Mouse (Mus musculus): Measurements from ENCODE around the gene Slc25a53.
"Not testable (repeated sequence)": the region's sequence is repeated elsewhere in the genome, so short reads cannot be mapped to it uniquely, and the experiment has no call there.

Gene Slc25a53

DNA sequence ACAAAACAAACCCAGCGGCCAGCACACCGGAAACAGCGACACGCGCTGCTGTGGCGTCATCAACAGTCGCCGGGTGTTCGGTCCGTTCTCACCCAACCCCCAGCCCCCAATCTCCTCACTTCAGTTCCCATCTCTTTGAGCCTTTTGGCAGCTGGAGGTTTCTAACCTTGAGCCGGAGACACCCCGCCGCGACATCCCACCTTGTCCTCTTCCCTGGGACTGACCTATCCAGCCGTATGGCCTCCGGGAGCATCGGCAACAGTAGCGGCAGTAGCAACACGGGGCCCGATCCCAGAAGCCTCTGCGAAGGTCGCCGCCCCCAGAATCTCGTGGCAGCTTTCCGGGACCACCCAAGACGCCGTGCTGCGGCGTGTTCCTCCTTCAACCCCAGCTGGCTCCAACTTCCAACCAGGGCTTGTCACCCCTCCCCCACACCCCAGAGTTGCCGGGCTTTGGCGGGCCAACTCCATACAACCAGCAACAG lies at the start of gene Slc25a53:
Gene Slc25a53 (minus strand): TSS at position 303 of the 484 bp plus-strand sequence.
- DNase-seq (ENCODE audit: low spot score) = peak; percentile 84

DNA sequence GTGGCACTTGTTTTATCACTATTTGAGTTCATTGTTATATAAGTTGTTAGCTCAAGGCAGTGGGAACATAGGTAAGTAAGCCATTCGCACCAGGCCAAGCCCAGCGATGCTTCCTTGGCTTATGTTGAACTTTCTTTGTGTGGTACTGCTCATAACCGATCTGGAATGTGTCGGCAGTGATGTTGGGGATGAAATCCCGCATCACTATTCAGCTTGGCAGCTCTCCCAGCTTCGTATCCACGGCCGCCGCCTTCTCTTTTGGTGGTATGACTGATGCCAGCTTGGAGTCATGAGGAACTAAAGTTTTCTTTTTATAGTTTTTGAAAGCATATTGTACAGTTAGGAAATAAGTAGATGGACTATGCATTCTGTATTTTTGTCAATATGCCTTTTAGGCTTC lies 25.1 kb upstream of the Slc25a53 start:
- no peak for DNase-seq (ENCODE audit: low spot score)

DNA sequence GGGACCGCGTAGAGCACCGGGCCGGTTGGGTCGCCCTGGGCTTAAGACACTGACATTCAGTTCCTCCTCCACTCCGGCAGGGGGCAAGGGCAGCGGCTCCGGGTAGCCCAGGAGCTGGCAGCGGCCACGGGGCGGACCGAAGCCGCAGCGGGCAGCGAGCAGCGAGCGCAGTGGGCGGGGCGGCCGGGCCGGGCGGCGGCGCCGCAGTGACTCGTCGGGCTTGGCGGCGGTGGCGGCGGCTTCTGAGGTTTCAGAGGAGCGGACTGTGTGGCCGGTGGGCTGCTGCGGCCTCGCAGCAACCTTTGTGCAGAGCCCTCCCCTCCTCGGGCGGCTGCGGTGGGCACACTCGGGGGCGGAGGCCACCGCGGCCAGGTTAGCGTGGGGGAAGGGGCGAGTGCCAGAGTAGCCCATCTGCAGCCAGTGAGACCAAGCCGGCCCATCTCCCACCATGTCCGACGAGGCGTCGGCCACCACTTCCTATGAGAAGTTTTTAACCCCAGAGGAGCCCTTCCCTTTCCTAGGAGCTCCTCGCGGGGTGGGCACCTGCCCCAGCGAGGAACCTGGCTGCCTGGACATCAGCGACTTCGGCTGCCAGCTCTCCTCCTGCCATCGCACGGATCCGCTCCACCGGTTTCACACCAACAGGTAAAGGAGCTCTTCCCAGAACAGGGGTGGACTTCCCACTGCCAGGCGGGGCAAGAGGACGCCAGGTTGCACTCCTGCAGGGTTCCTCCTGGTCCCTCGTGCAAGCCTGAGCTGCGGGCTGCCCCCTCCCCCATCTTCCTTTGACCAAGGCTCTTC lies 11.5 kb upstream of the Slc25a53 start, which contains the start of gene Fam199x:
Gene Fam199x (plus strand): TSS at position 170 of the 801 bp plus-strand sequence.
- DNase-seq (ENCODE audit: low spot score) = peak; percentile 54

DNA sequence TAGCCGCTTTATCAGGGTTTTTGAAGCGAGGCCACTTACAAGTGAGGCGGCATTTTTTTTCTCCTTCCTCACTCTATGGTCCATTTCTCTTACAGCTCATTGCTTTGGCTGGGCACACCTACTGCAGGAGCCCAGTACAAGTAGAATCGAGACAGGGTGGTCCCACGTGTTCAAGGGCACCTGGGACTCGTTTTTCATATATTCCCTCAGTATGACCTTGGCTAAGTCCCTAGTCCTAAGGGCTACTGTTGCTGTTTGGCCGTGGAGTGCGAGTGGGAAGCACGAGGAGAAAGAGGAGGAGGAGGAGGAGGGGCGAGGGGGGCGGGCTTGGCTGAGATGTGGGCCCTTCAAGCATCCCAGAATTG lies 10.9 kb upstream of the Slc25a53 start:
- no peak for DNase-seq (ENCODE audit: low spot score)

DNA sequence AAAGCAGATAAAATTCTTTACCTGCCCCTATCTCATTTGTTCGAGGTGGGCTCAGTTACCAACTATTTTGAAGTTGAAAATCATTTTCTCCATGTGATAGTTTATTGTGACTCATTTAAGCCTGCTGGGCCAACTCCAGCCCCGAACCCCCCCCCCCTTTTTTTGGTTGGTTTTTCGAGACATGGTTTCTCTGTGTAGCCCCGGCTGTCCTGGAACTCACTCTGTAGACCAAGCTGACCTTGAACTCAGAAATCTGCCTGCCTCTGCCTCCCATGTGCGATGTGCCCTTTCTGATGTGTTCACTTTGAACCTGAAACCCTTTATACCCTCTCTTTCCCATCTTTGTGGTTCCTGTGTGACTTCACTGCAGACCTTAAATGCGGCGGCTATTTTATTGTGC lies 400 bp upstream of the Slc25a53 start:
- DNase-seq (ENCODE audit: low spot score) = no peak

DNA sequence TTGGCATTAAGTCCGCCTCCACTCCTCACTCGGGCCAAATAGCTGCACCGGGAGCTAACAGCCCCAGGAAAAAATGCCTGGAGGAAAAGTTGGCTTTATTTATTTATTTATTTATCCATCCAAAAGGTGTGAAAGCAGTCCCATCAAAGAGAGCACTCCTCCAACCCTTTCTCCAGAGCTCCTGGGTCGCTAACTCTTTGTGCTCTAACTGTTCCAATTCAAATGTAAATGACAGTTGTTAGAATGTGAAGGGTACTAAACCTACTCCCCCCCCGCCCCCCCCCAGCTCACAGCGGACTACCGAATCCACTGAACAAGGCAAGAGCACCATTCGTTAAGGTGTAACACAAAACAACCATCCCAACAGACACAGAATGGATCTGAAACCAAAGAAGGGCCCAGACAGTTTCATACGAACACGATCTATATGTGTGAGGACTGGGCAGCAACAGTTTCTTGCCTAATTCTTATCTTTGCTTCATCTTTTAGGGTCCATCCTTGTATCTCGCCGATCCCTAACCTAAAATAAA lies 567 bp downstream of the Slc25a53 start:
- DNase-seq (ENCODE audit: low spot score) = no peak

DNA sequence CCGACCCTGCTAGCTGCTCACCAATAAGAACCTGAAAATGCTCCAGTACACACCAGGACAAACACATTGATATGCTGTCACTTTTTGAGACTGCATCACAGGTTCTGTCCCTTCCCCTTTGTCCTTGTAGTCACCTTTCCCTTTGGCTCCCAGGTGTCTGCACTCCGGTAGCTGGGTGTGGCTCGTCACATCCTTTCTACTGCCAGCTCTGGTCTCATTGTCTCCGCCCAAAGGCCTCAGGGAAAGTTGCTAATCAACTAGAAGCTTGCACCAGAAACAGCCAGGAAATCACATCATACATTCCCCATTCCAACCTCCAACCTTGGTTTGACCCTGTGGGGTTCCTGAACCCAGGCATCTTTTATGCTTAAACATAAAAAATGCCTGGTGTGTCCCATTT lies 3.8 kb downstream of the Slc25a53 start:
- no peak for DNase-seq (ENCODE audit: low spot score)

DNA sequence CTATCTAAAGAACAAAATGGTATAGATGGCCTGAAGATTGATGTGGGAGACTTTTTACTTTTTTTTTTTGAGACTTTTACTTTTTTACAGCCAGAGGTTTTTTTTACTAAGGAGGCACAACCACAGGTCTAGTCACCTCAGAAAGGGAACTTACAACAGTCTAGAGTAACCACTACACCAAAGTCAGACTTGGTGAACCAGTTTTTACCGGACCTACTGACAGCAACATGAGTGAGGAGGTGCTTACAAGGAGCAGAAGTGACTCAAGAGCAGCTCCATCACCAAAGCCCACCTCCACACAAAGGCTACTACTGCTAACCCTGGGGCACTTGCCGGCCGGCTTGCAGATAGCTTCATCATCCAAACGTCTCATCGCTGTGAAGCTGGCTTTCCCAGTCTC lies 6.4 kb downstream of the Slc25a53 start:
- no peak for DNase-seq (ENCODE audit: low spot score)

DNA sequence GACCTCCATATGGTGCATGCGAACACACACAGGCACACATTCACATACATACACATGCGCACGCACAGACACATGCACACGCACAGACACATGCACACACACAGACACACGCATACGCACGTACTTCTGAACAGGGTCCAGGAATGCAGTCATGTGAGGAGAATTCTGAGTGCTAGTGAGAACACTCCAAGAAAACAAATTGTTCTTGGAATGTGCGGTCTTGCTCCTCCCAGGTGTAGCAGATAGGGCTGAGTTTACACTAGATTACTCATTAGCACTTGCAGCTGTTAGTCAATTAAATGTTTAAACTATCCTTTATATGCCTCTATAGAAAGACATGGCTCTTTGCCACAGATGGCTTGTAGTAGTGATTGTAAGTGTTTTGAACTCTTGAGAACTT lies 7.2 kb downstream of the Slc25a53 start:
- no peak for DNase-seq (ENCODE audit: low spot score)

DNA sequence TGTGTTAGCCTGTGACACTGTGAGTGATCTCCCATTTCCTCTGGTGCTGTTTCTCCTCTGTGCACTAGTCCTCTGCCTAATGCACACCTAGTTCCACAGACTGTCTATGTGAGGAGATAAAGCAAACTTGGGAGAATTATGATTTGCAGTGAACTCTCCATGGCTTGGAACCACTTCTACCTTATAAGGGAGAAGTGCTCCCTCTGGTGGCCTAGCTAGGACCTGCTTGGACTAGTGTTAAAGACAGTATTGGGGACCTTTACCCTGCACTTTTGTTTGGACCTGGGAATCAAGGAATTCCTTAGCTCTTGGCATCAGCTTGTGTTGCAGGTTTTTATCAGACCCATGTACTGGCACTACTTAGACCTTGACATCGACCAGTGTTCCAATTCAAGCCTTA lies 18.8 kb downstream of the Slc25a53 start:
- DNase-seq (ENCODE audit: low spot score) = peak; percentile 35

DNA sequence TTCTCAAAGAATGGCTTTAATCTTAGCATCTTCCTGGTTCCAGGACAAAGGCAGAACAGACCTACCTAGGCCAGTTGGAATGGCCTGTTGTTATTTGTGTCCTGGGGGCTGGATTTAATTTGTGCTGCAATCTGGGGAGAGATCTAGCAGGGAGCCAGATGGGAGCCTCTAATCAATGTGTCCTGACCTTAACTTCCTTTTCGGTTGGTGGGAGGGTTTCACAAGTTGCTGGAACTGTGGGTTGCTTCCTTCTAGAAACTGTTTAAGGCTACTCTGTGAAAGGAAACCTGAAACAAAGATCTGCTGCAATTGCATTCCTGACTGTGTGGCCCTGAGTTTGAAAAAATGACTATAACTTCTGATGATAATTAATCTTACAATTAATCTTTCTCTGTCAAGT lies 20.4 kb downstream of the Slc25a53 start:
- no peak for DNase-seq (ENCODE audit: low spot score)

DNA sequence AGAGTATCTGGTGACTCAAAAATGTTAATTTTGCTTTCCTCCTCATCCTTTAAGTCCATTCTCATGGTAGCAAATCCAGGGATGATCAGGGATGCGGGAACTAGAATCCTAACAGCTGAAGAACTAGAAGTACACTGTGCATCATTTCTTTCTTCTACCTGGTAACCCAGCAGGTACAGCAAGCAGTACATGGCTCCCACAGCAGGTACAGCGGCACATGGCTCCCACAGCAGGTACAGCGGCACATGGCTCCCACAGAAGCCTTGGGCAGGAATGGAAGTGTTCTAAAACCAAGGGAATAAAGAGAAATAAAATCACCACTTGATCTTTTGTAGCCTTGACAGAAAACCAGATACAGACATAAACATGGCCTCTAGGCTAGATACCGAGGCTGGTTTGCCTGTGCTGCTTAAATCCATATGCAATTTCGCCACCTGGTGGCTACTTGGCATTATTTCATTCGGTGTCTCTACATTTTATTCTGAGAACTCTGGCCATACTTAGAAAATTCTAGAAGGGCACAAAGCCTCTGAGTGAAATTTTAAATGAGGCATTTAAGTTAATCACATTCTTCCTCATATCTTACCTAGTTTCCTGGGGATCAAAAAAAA lies 22.9 kb downstream of the Slc25a53 start:
- DNase-seq (ENCODE audit: low spot score) = peak; percentile 29

DNA sequence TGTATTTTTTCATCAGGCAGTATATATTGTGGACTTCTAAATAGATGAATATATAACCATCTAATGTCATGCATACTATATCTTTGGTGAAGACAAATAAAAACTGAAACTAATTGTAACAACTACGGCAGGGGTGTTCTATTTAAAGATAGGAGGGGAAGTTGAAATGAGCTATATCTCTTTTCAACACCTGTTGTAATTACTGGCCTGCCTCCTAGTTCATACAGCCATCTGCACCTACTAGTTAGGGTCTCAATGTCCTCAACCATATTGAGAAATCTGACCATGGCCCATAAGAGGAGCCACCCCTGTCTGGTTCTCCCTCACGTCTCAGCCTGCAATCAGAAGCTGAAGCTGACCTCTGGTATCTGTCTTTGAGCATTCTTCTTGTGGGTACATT lies 41.8 kb downstream of the Slc25a53 start:
- no peak for DNase-seq (ENCODE audit: low spot score)

DNA sequence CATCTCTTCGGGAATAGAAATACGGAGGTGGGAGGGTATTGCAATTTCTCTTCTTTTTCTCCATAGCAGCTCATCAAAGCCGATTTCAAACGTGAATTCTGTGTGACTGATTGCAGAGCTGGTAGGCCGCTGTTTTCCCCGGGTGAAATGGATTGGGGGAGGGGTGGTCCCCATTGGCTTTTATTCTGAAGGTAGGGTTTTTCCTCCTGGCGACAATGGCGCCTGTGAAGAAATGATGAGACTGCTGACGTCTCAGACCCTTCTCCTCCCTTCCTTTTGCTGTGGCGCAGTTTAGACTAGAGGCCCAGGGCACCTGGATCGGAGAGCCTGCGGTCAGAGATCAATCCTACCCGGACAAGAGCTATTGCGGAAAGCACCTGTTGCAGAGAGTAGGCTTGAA lies 44.5 kb downstream of the Slc25a53 start:
- DNase-seq (ENCODE audit: low spot score) = no peak

DNA sequence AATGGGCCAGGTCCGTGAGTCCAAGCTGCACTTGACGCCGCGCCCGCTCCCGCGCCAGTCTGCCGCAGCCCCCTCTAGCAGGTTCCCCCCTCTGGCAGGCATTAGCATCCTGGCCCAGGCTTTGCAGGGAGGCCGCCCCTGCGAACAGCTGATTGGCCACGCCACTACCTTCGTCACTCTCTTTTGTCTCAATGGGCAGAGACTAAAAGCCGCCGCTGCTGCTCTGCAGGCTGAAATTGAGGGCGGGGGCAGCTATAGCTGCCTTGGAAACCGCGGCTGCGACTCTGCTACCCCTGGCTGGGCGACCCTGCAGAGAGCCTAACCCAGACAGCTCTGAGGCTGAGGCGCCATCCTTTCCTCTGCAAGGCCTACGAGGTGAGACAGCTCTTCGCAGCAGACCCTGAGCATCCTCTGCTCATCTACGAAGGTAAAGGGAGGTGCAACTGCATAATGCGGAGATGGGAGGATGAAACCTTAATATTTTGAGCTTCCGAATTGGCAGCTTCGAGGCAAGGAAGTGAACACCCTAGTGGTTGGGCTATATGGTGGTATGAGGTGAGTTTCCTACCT lies 45.0 kb downstream of the Slc25a53 start, which contains the start of gene Zcchc18:
Gene Zcchc18 (plus strand): TSS at position 178 of the 570 bp plus-strand sequence.
- peak; percentile 4 for DNase-seq (ENCODE audit: low spot score)

DNA sequence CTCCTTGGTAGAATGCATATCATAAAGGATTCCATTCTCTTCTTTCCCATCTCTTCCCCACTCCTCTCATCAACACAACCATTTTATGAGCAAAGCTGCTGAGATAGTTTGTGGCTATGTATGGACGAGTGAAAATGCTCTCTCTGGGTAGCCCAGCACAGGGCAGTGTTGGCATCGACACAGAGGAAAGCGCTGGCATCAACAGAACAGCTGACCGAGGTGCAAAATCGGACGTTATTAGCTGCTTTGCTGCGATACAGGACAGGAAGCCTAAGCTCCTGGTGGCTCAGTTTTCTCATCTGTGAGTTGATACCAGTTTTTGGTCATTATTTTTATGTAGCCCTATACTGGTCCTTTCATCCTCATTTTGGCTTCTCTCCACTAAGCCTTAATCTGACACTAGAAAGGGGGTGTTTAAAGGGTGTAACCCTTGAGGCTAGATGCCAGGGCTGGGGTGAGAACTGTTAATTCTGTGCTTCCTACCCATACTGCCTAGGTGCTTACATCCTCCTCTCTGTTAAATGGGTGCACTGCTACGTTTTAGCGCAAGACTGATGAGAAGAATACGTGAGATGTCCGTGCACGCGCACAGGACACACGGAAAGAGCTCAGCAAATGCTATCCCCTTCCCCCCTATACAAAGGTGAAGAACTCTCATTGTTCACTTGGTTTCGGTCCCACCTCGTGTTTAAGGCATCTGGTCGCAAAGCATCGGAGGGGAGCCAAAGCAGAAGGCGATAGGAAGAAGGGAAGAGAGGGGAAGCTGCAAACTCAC lies 45.7 kb downstream of the Slc25a53 start:
- no peak for DNase-seq (ENCODE audit: low spot score)

DNA sequence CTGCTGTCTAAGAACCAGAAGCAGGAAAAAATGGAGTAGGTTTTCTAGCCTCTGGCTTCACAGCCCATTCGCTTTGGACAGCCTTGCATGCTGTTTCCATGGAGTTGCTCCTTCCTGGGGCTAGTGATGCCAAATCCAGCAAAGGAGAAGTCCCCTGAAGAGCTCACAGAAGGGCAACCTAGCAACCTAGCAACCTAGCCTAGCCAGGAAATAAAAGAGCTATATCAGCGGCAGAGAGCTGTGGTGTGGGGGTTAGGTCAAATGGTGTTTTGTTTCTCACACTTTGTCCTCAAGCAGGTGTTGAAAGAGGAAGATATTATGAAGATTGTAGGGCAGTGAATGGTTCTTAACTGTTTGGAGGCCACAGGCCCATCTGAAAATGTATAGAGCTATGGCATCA lies 46.8 kb downstream of the Slc25a53 start:
- DNase-seq (ENCODE audit: low spot score) = no peak

DNA sequence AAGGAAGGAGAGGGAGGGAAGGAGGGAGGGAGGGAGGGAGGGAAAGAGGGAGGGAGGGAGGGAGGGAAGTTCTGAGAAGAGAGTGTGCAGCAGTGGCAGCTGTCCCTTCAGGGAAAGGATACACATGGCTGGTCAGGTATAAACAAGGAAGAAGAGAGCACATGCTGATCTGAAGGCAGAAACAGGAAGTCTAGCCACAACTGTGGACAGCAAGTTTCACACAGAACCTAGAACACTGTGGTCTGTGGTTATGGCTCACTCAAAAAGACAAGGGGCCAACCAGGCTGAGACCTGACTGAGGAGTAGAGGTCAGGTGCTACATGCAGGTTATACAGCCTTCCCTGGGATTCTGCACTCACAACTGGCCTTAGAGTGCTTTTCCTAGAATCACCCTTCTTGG lies 52.1 kb downstream of the Slc25a53 start:
- no peak for DNase-seq (ENCODE audit: low spot score)

DNA sequence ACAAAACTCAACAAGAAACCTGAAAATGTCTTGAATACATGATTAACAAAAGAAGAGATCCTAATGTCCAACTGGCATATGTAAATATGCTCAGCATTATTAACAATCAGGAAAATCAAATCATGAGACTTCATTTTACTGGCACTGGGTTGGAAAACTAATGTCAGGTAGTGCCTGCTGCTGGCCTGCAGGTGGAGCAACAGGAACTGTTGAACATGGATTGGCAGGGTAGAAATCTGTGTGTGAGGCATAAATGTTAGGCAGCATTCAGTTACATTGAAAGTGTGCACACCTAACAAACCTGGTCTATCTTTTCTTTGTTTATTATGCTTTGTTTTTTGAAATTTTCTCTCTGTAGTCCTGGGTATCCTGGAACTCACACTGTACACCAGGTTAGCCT lies 59.5 kb downstream of the Slc25a53 start:
- DNase-seq (ENCODE audit: low spot score) = no peak

DNA sequence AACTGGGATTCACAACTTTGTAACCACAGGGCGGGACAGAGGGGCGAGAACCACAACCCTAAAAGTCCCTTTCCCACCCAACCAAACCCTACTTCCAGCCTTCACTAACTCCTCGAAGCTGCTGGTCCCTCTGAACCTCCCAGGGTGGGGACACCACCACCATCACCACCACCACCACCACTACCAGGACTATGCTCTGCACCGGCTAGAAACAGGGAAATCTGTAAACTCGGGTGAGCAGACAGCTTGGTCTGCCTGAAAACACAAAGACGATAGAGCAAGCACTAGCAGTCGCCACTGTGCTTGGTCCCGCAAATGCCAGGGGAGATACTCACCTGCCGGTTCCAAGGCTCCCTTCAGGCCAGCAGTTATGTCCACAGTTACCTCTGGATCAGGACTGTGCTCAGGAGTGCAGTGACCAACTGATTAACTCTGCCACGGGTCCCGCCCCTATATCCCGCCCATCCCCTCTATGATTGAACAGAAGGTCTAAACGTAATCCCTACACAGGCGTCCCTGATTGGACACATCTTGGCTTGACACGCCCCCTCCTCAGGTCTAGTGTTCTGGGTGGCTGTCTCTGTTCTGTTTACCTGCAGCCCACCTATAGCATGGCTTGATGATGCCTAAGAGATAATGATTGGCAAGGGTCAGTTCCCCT lies 61.5 kb downstream of the Slc25a53 start, which contains the start of the genes Tmsb15l and Tmsb15b1:
Gene Tmsb15l (minus strand): TSS at position 446 of the 661 bp plus-strand sequence.
Gene Tmsb15b1 (minus strand): TSS at position 451 of the 661 bp plus-strand sequence.
- no peak for DNase-seq (ENCODE audit: low spot score)

DNA sequence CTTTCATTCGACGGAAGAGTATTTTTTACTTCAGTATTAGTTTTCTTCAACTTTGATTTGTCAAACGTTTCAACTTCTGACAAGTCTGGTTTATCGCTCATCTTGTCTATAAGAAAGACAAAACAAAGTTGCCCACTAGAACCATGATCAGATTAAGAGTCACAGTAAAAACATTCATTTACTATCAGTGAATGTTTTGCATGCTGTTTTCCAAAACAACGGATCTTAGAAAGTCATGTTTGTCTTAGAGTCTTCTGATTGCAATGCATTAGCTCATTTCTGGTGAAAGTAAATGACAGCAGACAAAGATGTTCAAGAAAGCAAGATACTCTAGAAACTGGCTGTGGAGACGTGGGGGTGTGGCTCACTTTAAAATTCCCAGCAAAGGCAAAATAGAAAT lies 62.7 kb downstream of the Slc25a53 start, which contains the start of gene Tmsb15b2:
Gene Tmsb15b2 (minus strand): TSS at position 101 of the 400 bp plus-strand sequence.
- not testable (repeated sequence) for DNase-seq (ENCODE audit: low spot score)

Measured in ovary, postnatal 14 days (tissue).